Mouse (Mus musculus) liver, embryonic 13.5 days (tissue): ENCODE data around the gene 4930447C04Rik. TPM values are rescaled to one million over a fixed set of nuclear protein-coding genes. Genes with fewer than 3 reads are reported as not detected.

ENCODE experiments used
- ATAC-seq: fragments of 200-750 bp; cut with Nextera tagmentation; 2 replicates; pipeline ENCODE4 v1.8.0; 2017; ENCODE audit warnings: low read depth, mild to moderate bottlenecking, moderate number of reproducible peaks, moderate library complexity
- DNase-seq: peaks from one replicate; pipeline ENCODE4 v3.0.0; 2022
- H3K27ac ChIP-seq: fragments of 300-500 bp; sonication (generic); 2 replicates; pipeline ENCODE4 v1.5.1; 2015; ENCODE audit warnings: moderate library complexity, mild to moderate bottlenecking, inconsistent platforms
- H3K27me3 ChIP-seq: fragments of 300-500 bp; sonication (generic); 2 replicates; pipeline ENCODE4 v1.6.1; 2015; ENCODE audit warnings: mild to moderate bottlenecking, inconsistent platforms
- H3K36me3 ChIP-seq: fragments of 300-500 bp; sonication (generic); 2 replicates; pipeline ENCODE4 v1.6.1; 2015; ENCODE audit warnings: mild to moderate bottlenecking, inconsistent platforms
- H3K4me1 ChIP-seq: fragments of 300-500 bp; sonication (generic); replicated peaks from 2 replicates; pipeline ENCODE4 v1.6.1; 2015; ENCODE audit warnings: inconsistent platforms
- H3K4me2 ChIP-seq: fragments of 300-500 bp; sonication (generic); 2 replicates; pipeline ENCODE4 v1.6.1; 2015; ENCODE audit warnings: inconsistent platforms, mild to moderate bottlenecking, moderate library complexity
- H3K4me3 ChIP-seq: fragments of 300-500 bp; sonication (generic); replicated peaks from 2 replicates; pipeline ENCODE4 v1.5.1; 2015; ENCODE audit warnings: mild to moderate bottlenecking, inconsistent platforms
- H3K9ac ChIP-seq: fragments of 300-500 bp; sonication (generic); 2 replicates; pipeline ENCODE4 v1.6.1; 2015; ENCODE audit warnings: mild to moderate bottlenecking, inconsistent platforms
- H3K9me3 ChIP-seq: fragments of 300-500 bp; sonication (generic); replicated peaks from 2 replicates; pipeline ENCODE4 v1.6.1; 2016; ENCODE audit warnings: inconsistent platforms
- WGBS: fragments of 180-500 bp; shearing (Covaris S2); methylation state at CpG from one replicate; pipeline ENCODE4 v1.1.7; 2015; ENCODE audit not compliant: insufficient replicate concordance; 5-methylcytosine and 5-hydroxymethylcytosine counted together
- polyA plus RNA-seq: library from polyadenylated mRNA; unstranded; fragments of >200 nt; fragmentation: Nextera tagmentation; extraction: Ambion mirVana; gene quantifications from 2 replicates; pipeline ENCODE4 v1.2.1, GENCODE M21; 2015

Gene 4930447C04Rik
- polyA plus RNA-seq, 1 experiment from 2014 or later: 0.56 TPM

GRCm38 (mm10) chr12:72853406-72854076 is 87.0 kb downstream of the 4930447C04Rik start:
- no peaks in the 10 kb centered on the region; the same call in 1 of the 2 replicates for H3K4me1 ChIP-seq
- H3K9me3 ChIP-seq: no peaks in the 10 kb centered on the region
- H3K4me3 ChIP-seq: no peak overlapping the region
- H3K4me2 ChIP-seq: no peak overlapping the region
- WGBS: 35% methylated on average over 13 of the region's 13 CpGs
- peaks cover 62% of the 10 kb centered on the region for H3K27me3 ChIP-seq
- ATAC-seq (no peak), DNase-seq (no peak)
- no peak overlapping the region for H3K9ac ChIP-seq
- H3K36me3 ChIP-seq: no peaks in the 10 kb centered on the region
- no peak overlapping the region for H3K27ac ChIP-seq

GRCm38 (mm10) chr12:72852264-72852663 is 88.3 kb downstream of the 4930447C04Rik start:
- 67% methylated on average over 6 of the region's 6 CpGs for WGBS
- no peak overlapping the region for H3K4me2 ChIP-seq
- no peak for DNase-seq
- no peaks in the 10 kb centered on the region for H3K9me3 ChIP-seq
- peaks cover 62% of the 10 kb centered on the region for H3K27me3 ChIP-seq
- no peak overlapping the region for H3K9ac ChIP-seq
- H3K36me3 ChIP-seq: no peaks in the 10 kb centered on the region
- H3K4me1 ChIP-seq: no peaks in the 10 kb centered on the region; the same call in 1 of the 2 replicates
- ATAC-seq: no peak
- H3K4me3 ChIP-seq: no peak overlapping the region
- H3K27ac ChIP-seq: no peak overlapping the region

- H3K9ac ChIP-seq: no peak overlapping the region
- H3K9me3 ChIP-seq: no peaks in the 10 kb centered on the region
- no peaks in the 10 kb centered on the region; the same call in 1 of the 2 replicates for H3K4me1 ChIP-seq
- H3K27me3 ChIP-seq: peaks cover 58% of the 10 kb centered on the region
- H3K36me3 ChIP-seq: no peaks in the 10 kb centered on the region
- H3K4me2 ChIP-seq: no peak overlapping the region
- DNase-seq: no peak
- H3K27ac ChIP-seq: no peak overlapping the region
- 59% methylated on average over 9 of the region's 9 CpGs for WGBS
- ATAC-seq: no peak
- no peak overlapping the region for H3K4me3 ChIP-seq
Measured at GRCm38 (mm10) chr12:72850146-72850545, 90.4 kb downstream of the 4930447C04Rik start.

GRCm38 (mm10) chr12:72847725-72848124 is 92.8 kb downstream of the 4930447C04Rik start:
- no peak for DNase-seq
- peaks cover 34% of the 10 kb centered on the region; the same call in 1 of the 2 replicates for H3K27me3 ChIP-seq
- 20% methylated on average over 7 of the region's 7 CpGs for WGBS

GRCm38 (mm10) chr12:72845946-72846345 is 94.6 kb downstream of the 4930447C04Rik start:
- Histone ChIP-seq H3K9ac (no peak overlapping the region), H3K9me3 (0 out of 2 replicates have a peak, but pooled peaks cover 5% of the 10 kb centered on the region), H3K36me3 (no peaks in the 10 kb centered on the region), H3K4me2 (no peak overlapping the region), H3K4me3 (no peak overlapping the region), H3K27me3 (0 out of 2 replicates have a peak, but pooled peaks cover 25% of the 10 kb centered on the region), H3K27ac (no peak overlapping the region), H3K4me1 (peaks cover 8% of the 10 kb centered on the region)
- WGBS: 55% methylated on average over 10 of the region's 10 CpGs
- ATAC-seq (no peak), DNase-seq (no peak)

More at GRCm38 (mm10) chr12:72847725-72848124, 92.8 kb downstream of the 4930447C04Rik start:
- Histone ChIP-seq H3K4me2 (no peak overlapping the region), H3K27ac (no peak overlapping the region), H3K9ac (no peak overlapping the region), H3K4me3 (no peak overlapping the region), H3K4me1 (peaks cover 8% of the 10 kb centered on the region), H3K36me3 (no peaks in the 10 kb centered on the region), H3K9me3 (no peaks in the 10 kb centered on the region)
- no peak for ATAC-seq

- H3K4me1 ChIP-seq: peaks cover 8% of the 10 kb centered on the region
- H3K9ac ChIP-seq: peak overlapping the region; percentile 53; the same call in 1 of the 2 replicates
- H3K4me3 ChIP-seq: peak overlapping the region; percentile 30
- ATAC-seq (peak; percentile 81), DNase-seq (peak; percentile 65)
- no peaks in the 10 kb centered on the region for H3K36me3 ChIP-seq
- no peak overlapping the region for H3K27ac ChIP-seq
- peak overlapping the region; percentile 53 for H3K4me2 ChIP-seq
- 0 out of 2 replicates have a peak, but pooled peaks cover 12% of the 10 kb centered on the region for H3K27me3 ChIP-seq
- WGBS: 9% methylated on average over 12 of the region's 12 CpGs
- 0 out of 2 replicates have a peak, but pooled peaks cover 5% of the 10 kb centered on the region for H3K9me3 ChIP-seq
Measured at GRCm38 (mm10) chr12:72843973-72844620, 96.5 kb downstream of the 4930447C04Rik start.

- no peak overlapping the region for H3K9ac ChIP-seq
- no peak overlapping the region for H3K27ac ChIP-seq
- H3K9me3 ChIP-seq: 0 out of 2 replicates have a peak, but pooled peaks cover 5% of the 10 kb centered on the region
- no peak overlapping the region for H3K4me3 ChIP-seq
- DNase-seq (no peak), ATAC-seq (no peak)
- H3K4me1 ChIP-seq: peaks cover 8% of the 10 kb centered on the region
- H3K36me3 ChIP-seq: no peaks in the 10 kb centered on the region
- peak overlapping the region; percentile 53 for H3K4me2 ChIP-seq
- 0 out of 2 replicates have a peak, but pooled peaks cover 11% of the 10 kb centered on the region for H3K27me3 ChIP-seq
- WGBS: 58% methylated on average over 4 of the region's 4 CpGs
Measured at GRCm38 (mm10) chr12:72843555-72843954, 97.0 kb downstream of the 4930447C04Rik start.

- 69% methylated on average over 4 of the region's 4 CpGs for WGBS
- 0 out of 2 replicates have a peak, but pooled peaks cover 11% of the 10 kb centered on the region for H3K27me3 ChIP-seq
- 0 out of 2 replicates have a peak, but pooled peaks cover 5% of the 10 kb centered on the region for H3K9me3 ChIP-seq
- no peaks in the 10 kb centered on the region for H3K36me3 ChIP-seq
- H3K4me2 ChIP-seq: no peak overlapping the region
- DNase-seq (no peak), ATAC-seq (no peak)
- no peak overlapping the region for H3K9ac ChIP-seq
- H3K4me1 ChIP-seq: peaks cover 8% of the 10 kb centered on the region
- no peak overlapping the region for H3K27ac ChIP-seq
- no peak overlapping the region for H3K4me3 ChIP-seq
Measured at GRCm38 (mm10) chr12:72843135-72843534, 97.4 kb downstream of the 4930447C04Rik start.

- 82% methylated on average over 1 of the region's 1 CpGs for WGBS
- Histone ChIP-seq H3K4me3 (no peak overlapping the region), H3K9ac (no peak overlapping the region), H3K36me3 (no peaks in the 10 kb centered on the region), H3K9me3 (0 out of 2 replicates have a peak, but pooled peaks cover 5% of the 10 kb centered on the region), H3K4me1 (peaks cover 8% of the 10 kb centered on the region), H3K27me3 (0 out of 2 replicates have a peak, but pooled peaks cover 6% of the 10 kb centered on the region), H3K27ac (no peak overlapping the region), H3K4me2 (no peak overlapping the region)
- no peak for DNase-seq
- no peak for ATAC-seq
Measured at GRCm38 (mm10) chr12:72841500-72841899, 99.1 kb downstream of the 4930447C04Rik start.

GRCm38 (mm10) chr12:72837302-72837701 is 103.3 kb downstream of the 4930447C04Rik start:
- DNase-seq (no peak), ATAC-seq (no peak)
- no peak overlapping the region for H3K4me2 ChIP-seq
- no peaks in the 10 kb centered on the region for H3K4me1 ChIP-seq
- no peak overlapping the region for H3K27ac ChIP-seq
- no peaks in the 10 kb centered on the region for H3K36me3 ChIP-seq
- H3K9ac ChIP-seq: no peak overlapping the region
- H3K4me3 ChIP-seq: no peak overlapping the region
- 0 out of 2 replicates have a peak, but pooled peaks cover 4% of the 10 kb centered on the region for H3K9me3 ChIP-seq
- H3K27me3 ChIP-seq: peaks cover 14% of the 10 kb centered on the region
- 56% methylated on average over 4 of the region's 4 CpGs for WGBS

GRCm38 (mm10) chr12:72835518-72836015 is 105.0 kb downstream of the 4930447C04Rik start:
- Histone ChIP-seq H3K9me3 (no peaks in the 10 kb centered on the region), H3K4me3 (no peak overlapping the region), H3K4me1 (no peaks in the 10 kb centered on the region), H3K36me3 (no peaks in the 10 kb centered on the region), H3K9ac (no peak overlapping the region), H3K27me3 (peaks cover 31% of the 10 kb centered on the region), H3K4me2 (no peak overlapping the region), H3K27ac (no peak overlapping the region)
- no peak for DNase-seq
- no peak for ATAC-seq
- 66% methylated on average over 8 of the region's 8 CpGs for WGBS
